Mouse (Mus musculus) left cerebral cortex, adult 2 months (tissue): ENCODE measurements around the gene Lrrc72. TPM values are rescaled to one million over a fixed set of nuclear protein-coding genes. Genes with fewer than 3 reads are reported as not detected.
A peak's percentile ranks its signal among the peaks of the same experiment; 100 is the strongest.
"Not testable (repeated sequence)": the region's sequence is repeated elsewhere in the genome, so short reads cannot be mapped to it uniquely, and the experiment has no call there.

Experiments
- DNase-seq, 2 experiments: peaks; one replicate each; pipeline ENCODE4 v3.0.0; 2021 to 2022; ENCODE audit warnings: low spot score in 2 of 2, mixed read lengths in 1 of 2; ENCODE audit errors: extremely low spot score in 1 of 2
- H3K27ac ChIP-seq: fragments of 200-600 bp; 2 replicates; pipeline ENCODE4 v1.8.1; 2022
- H3K4me3 ChIP-seq: fragments of 200-600 bp; 2 replicates; pipeline ENCODE4 v1.8.1; 2022
- CTCF ChIP-seq: fragments of 200-600 bp; IDR thresholded peaks from 2 replicates; pipeline ENCODE4 v1.8.1; 2022; ENCODE audit warnings: antibody characterized with exemption, mild to moderate bottlenecking, moderate library complexity
- intact Hi-C: fragments of 180-260 bp; cut with DNase I; formaldehyde crosslinking; loops from one replicate; pipeline ENCODE4 v1.15.1; 2025
- total RNA-seq, 2 experiments: library from RNA; stranded (reverse); gene quantifications; 2 replicates each; pipeline ENCODE4 v1.2.3; 2021

The Lrrc72 gene
- total RNA-seq, 2 experiments from 2014 or later = not detected

DNA sequence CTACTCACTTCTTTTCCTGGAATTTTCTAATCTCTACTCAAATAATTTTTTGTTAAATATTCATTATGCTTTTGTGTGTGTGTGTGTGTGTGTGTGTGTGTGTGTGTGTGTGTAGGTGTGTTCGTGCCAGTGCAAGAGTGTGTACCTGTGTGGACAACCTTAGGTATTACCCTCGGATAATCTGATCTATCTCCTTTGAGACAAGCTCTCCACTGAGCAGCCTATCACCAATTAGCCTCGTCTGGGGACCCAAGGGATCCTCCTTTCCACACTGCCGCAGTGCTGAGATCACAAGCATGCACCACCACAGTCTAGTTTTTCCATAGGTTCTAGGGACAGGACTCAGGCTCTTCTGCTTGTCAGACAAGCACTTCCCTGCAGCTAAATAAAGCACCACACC is 37.0 kb downstream of the Lrrc72 start:
- no peak for TF ChIP-seq CTCF
- H3K27ac ChIP-seq = no peak overlapping the region
- DNase-seq = no peak
- H3K4me3 ChIP-seq = no peak overlapping the region
- intact Hi-C loops = loop anchor here (2.0 to 10.0 kb wide), 4 partner anchors 105 to 1239 kb away; partner anchors contain the start of genes D630036H23Rik and Ispd

DNA sequence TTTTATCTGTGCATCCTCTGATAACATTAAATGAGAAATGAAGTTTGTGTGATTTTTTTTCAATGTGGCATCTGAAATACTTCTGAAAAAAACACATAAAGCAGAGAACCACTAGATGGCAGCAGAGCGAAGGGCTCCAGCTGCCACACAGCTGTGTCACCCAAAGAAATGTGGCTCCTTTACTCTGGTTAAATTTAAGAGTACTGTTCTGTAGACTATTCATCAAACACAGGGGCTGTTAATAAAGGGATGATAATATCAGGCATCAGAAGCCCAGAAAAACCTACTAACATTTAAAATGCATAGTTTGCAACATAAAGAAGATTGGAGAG is 38.1 kb downstream of the Lrrc72 start:
- DNase-seq = peak in 1 of 2 experiments; percentile 24
- intact Hi-C loops = loop anchor here (1.0 to 10.0 kb wide), 5 partner anchors 167 to 1240 kb away; partner anchors contain the start of genes D630036H23Rik and Ispd
- Histone ChIP-seq H3K27ac (no peak overlapping the region), H3K4me3 (no peak overlapping the region)
- peak; percentile 95 for TF ChIP-seq CTCF

DNA sequence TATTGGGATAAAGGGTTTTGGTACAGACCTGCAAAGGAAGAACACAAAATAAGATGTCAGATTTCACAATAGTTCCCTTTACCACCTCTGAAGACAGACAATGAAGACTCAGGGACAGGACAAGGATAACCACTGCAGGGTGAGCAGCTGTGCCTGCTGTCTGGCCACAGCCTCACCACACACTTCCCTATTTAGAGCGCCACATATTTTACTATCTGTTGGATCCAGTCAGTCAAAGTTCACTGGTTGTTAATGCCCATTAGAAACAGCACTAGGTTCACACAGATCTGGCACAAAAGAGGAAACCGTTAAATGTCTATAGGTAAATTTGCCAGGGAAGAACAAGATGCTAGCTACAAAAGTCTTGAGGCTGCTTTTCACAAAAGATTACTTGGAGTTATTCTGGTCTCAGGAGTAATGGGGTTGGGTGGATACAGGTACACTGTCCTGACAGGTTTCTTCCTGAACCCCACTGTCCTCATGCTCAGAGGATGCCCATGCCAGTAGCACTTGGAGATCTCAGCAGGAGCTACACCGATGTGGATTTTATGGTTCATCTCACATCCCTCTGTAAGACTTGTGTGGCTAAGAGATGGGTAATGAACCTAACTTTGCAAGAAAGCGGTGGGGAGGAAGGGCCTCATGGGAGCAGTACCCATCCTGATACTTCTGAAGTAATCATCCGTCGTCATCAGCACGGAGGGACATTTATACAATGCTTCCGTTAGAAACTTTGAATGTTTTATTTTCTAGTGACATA is 38.6 kb downstream of the Lrrc72 start:
- Histone ChIP-seq H3K4me3 (no peak overlapping the region), H3K27ac (no peak overlapping the region)
- no peak for TF ChIP-seq CTCF
- intact Hi-C loops = loop anchor here (1.0 to 10.0 kb wide), 5 partner anchors 168 to 1240 kb away; partner anchors contain the start of genes D630036H23Rik and Ispd
- no peak for DNase-seq

DNA sequence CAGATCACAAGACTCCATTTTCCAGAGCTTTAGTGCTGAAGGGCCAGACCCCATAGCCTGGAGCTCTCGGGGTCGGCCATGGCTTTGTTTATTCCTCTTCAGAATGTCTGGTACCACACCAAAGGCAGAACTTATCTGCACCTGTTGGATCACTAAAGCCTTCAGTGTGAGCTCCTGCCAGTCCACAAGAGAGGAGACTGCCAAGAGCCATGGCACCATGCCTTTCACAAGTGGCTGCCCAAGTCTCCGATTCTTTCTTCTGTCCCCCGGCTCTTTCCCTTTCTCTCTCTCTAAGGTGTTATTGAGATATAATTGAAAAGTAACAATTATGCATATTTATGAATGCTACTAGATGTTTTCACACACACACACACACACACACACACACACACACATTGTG is 43.1 kb downstream of the Lrrc72 start:
- H3K27ac ChIP-seq = no peak overlapping the region
- no peak overlapping the region for H3K4me3 ChIP-seq
- intact Hi-C loops = loop anchor here (10.0 kb wide), 2 partner anchors 495 to 1245 kb away; no protein-coding TSS in a partner anchor
- TF ChIP-seq CTCF = no peak
- no peak for DNase-seq

DNA sequence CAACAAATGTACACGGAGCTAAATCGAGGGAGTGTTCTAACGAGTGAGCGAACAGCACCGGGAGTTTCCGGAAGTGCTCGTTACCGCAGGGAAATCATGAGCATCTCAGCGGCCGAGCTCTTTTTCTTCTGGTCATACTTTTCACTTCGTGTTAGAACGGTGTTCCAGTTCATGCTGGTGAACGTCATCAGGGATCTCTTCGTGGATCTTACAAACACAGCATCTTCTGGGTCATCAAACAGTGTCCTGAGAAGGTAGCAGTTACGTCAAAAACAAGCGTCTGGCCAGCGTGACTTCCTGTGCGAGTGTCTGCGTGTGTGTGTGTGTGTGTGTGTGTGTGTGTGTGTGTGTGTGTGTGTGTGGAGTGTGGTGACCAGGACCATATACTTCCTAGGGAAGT is 44.7 kb downstream of the Lrrc72 start:
- Histone ChIP-seq H3K4me3 (peak overlapping the region; percentile 43), H3K27ac (peak overlapping the region; percentile 61; the same call in 1 of the 2 replicates)
- intact Hi-C loops = no loop called here
- peak in 1 of 2 experiments; percentile 18 for DNase-seq
- TF ChIP-seq CTCF = no peak

DNA sequence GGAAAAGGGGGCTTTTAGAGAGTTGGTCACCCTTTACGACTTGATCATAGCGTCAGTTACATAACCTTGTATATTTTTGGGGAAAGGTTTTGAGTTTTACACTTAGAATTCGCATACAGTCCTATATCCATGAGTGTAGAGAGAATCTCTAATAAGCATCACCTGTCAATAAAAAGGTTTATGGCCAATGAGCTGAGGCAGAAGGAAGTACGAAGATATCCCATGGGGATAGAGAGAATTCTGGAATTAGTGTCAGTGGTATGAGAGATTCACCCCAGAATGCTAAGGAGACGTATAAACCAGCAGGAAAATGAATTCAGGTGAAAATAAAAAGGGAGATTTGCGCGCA is 45.4 kb downstream of the Lrrc72 start:
- intact Hi-C loops = no loop called here
- H3K4me3 ChIP-seq = peak overlapping the region; percentile 43
- TF ChIP-seq CTCF = no peak
- peak overlapping the region; percentile 45 for H3K27ac ChIP-seq
- DNase-seq = no peak

DNA sequence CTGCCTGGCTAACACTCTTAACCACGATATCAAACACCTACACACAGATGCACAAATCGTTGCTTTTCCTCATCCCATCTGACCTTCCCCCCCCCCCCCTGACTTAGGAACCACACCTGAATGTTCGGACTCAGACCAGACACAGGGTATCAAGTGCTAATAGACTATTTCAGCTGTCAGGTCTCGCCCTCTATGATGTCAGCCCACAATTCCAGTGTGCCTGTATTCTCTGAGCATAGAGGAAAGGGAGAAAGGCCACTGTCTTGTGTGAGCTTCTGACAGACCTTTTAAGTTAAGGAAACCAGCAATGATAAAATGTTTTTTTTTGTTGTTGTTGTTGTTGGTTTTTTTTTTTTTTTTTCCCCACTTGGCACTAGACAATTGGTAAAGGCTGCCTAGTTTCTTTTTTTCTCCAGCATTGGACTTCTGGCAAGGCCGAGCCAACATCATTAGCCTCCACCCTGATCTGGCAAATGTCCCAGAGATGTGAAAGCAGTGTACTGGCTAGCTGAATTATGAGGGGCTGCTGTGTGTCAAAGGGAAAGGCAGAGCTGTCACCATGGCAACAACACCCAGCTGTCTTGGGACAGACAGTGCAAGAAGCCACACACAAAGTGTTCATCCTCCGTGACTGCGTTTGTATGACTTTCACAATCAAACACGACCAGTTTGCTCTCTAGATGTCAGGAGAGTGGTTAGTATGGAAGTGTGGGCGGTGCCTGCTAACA is 46.0 kb downstream of the Lrrc72 start:
- Histone ChIP-seq H3K4me3 (peak overlapping the region; percentile 43), H3K27ac (peak overlapping the region; percentile 45)
- DNase-seq = peak; percentile 32 to 37
- intact Hi-C loops = no loop called here
- TF ChIP-seq CTCF = no peak

DNA sequence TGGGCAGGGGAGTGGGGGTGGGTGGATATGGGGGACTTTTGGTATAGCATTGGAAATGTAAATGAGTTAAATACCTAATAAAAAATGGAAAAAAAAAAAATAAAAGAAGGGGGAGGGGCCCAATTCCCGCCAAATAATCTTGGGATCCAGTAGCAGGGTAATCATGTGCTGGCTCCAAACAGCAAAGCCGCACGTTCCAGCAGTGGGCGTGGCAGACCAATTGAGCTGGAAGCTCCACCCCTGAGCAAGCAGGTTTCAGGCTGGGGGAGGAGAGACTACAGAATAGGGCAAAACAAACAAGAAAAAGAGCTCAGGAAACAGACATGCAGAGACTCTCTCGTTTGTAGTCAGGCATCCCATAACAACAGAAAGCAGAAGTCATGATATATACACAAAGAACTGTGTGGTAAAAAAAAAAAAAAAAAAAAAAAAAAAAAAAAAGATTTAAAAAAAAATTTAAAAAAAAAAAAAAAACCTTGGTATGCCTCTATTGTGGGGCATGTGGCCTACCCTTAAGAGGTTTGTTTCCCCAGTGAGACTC is 47.5 kb downstream of the Lrrc72 start:
- H3K4me3 ChIP-seq, DNase-seq, intact Hi-C loops, H3K27ac ChIP-seq: not testable (repeated sequence)

DNA sequence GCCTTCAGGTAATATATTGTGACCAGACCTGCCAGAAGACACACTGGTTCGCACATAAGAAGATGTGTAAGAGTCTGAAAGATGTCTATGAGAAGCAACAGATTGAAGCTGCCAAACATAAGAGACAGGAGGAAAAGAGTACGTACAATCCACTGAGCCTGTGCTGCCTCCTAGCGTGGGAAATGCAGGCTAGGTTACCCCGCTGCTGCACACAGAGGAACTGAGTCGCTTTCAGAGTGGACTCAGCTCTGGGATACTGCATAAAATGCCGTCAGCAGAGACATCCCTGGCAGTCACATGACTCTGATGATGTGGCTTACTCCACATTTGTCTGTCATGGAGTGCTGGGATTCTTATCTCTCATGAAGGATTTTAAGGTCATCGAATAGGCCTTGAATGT is 58.2 kb downstream of the Lrrc72 start:
- intact Hi-C loops = loop anchor here (10.0 kb wide), 1 partner anchor 300 kb away; no protein-coding TSS in a partner anchor

DNA sequence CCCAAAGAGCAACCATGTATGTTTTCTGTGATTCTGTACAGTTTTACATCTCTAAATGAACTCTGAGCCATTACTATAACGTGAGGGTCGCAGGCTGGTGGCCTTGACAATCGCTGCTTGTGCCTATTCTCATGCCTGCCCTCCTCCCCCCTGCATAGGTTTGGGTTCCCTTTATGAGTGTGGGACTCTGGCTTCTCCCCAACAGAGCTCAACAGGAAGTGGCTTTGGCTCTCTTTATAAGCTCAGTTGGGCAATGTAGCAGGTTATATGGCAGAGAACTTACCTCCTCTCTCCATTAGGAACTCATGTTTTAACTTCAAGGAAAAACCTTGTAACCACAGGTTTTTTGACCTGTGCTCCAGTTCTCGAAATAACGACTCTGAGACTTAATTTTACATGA is 62.9 kb downstream of the Lrrc72 start:
- H3K27ac ChIP-seq = no peak overlapping the region
- no peak for DNase-seq
- intact Hi-C loops = loop anchor here (10.0 kb wide), 1 partner anchor 296 kb away; no protein-coding TSS in a partner anchor
- no peak for TF ChIP-seq CTCF
- no peak overlapping the region for H3K4me3 ChIP-seq

More for the DNA sequence above, 58.2 kb downstream of the Lrrc72 start:
- H3K27ac ChIP-seq = no peak overlapping the region
- no peak for DNase-seq
- no peak for TF ChIP-seq CTCF
- no peak overlapping the region for H3K4me3 ChIP-seq

DNA sequence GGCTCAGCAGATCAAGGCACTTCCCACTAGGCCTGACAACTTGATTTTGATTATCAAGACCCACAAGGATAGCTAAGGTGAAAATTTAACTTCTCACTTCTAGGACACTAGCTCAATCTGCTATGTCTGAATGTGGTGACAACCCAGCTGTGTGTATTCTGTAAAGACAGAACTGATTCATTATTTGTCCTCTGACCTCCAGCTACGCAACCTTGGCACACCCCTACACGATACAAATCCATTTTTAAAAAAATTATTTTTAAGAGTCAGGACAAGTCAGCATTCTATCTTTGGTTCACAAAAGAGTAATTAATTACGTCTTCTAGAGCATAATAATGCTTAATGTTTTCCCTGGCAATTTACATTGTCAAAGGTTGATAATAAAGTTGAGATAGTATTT is 63.6 kb downstream of the Lrrc72 start:
- DNase-seq = no peak
- intact Hi-C loops = loop anchor here (10.0 kb wide), 1 partner anchor 295 kb away; no protein-coding TSS in a partner anchor

DNA sequence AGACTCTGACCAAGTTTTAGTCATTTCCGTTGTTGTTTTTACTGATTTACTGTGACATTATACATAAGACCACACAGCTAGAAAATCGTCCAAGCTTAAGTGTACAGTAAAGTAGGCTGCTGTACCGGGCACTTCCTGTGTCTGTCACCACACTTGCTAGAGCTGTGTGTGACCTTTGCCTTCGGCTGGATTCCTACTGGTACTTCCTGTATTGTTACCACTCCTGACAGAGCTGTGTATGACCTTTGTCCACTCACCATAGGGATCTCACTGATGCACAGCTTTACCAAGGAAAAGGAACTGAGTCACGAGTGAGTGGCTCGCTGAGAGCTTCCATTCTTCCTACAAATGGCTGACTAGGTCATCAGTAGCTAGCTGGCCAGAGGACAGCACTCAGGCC is 66.1 kb downstream of the Lrrc72 start:
- Histone ChIP-seq H3K27ac (no peak overlapping the region), H3K4me3 (no peak overlapping the region)
- TF ChIP-seq CTCF = no peak
- intact Hi-C loops = no loop called here
- no peak for DNase-seq

More for the DNA sequence above, 63.6 kb downstream of the Lrrc72 start:
- H3K27ac ChIP-seq = no peak overlapping the region
- no peak overlapping the region for H3K4me3 ChIP-seq
- TF ChIP-seq CTCF = no peak
